ENCODE assay signal across 32 mouse cellular contexts in the genomic region with DNA sequence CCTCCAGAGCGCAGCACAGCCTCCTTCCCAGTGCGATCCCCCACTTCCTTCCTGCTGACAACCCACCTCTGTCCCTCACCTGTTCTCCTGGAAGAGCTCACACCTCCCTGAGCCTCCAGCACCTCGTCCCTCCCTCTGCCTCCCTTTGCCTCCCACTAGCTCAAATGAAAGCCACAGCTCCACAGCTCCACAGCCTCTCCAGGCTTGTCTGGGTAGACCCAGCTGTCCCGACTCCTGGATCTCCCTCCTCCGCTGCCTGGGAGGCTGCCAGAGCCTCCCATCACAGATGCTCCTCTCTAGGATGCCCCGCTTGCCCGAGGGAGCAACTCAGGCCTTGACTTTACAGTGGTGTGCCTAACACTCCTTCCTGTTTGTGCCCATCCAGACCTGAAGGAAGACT. TPM values are rescaled to one million over a fixed set of nuclear protein-coding genes. Genes with fewer than 3 reads are reported as not detected.
DNase-seq lines count a peak whose midpoint lies in the region; ATAC-seq and TF ChIP-seq lines count a peak whose summit lies in the region.
"Had no signal": no experiment of that assay in that cellular context is flagged by ENCODE, and none has a peak within 500 bp of the region (broad histone marks: within the 10 kb centered on the region; RNA-seq: fewer than 3 reads in every experiment).

No protein-coding gene starts in this region.

- H3K9ac ChIP-seq in hindbrain, embryonic 12.5 days, result no peak overlapping the region
- H3K9ac ChIP-seq: hindbrain, embryonic 15.5 days; limb, embryonic 15.5 days; liver, embryonic 14.5 days had no signal

- H3K27ac ChIP-seq in hindbrain, embryonic 10.5 days, result peak overlapping the region; percentile 37; the same call in 1 of the 2 replicates
- no peak overlapping the region for H3K27ac ChIP-seq in hindbrain, embryonic 12.5 days
- H3K27ac ChIP-seq in olfactory bulb, adult 2 months (ENCODE audit: insufficient read depth, low read depth, low read length), result peak overlapping the region; percentile 17; the same call in 1 of the 2 replicates
- H3K27ac ChIP-seq: gastrocnemius, adult 2 months; hindbrain, embryonic 15.5 days; limb, embryonic 10.5 days; limb, embryonic 15.5 days; liver, embryonic 14.5 days; macrophage had no signal

- ATAC-seq in hindbrain, embryonic 12.5 days (ENCODE audit: low FRiP score), result no peak
- ATAC-seq in megakaryocyte-erythroid progenitor cell, adult 5-6 weeks (replicated peaks; ENCODE audit: low FRiP score, low TSS enrichment, poor library complexity, severe bottlenecking), result no peak
- ATAC-seq: forebrain, embryonic 14.5 days; inflammation-experienced regulatory T-cells, adult 6 months had no signal

- no peak for TF ChIP-seq POLR2A in olfactory bulb, adult 2 months (IDR thresholded peaks at IDR 0.05; ENCODE audit: insufficient read depth, low read depth, low read length)

- H3K4me2 ChIP-seq in hindbrain, embryonic 12.5 days (replicated peaks), result no peak overlapping the region
- H3K4me2 ChIP-seq: heart, embryonic 11.5 days; hindbrain, embryonic 15.5 days; limb, embryonic 15.5 days had no signal

- H3K27me3 ChIP-seq in hindbrain, embryonic 10.5 days (ENCODE audit: insufficient read depth, poor library complexity, severe bottlenecking), result no peaks in the 10 kb centered on the region; the same call in 1 of the 2 replicates
- no peaks in the 10 kb centered on the region for H3K27me3 ChIP-seq in hindbrain, embryonic 12.5 days
- H3K27me3 ChIP-seq: hindbrain, embryonic 15.5 days; limb, embryonic 15.5 days had no signal

- WGBS in hindbrain, embryonic 10.5 days, result 70% methylated on average over 7 of the region's 7 CpGs
- 77% methylated on average over 7 of the region's 7 CpGs for WGBS in hindbrain, embryonic 12.5 days
- 47% methylated on average over 7 of the region's 7 CpGs for WGBS in olfactory bulb, adult 2 months

- intact Hi-C loops in left cerebral cortex, postnatal 4 days (cut with DNase I), result no loop called here
- intact Hi-C loops in left cerebral cortex, postnatal 10 days (cut with DNase I), result no loop called here

- no peaks in the 10 kb centered on the region for H3K9me3 ChIP-seq in hindbrain, embryonic 10.5 days
- no peaks in the 10 kb centered on the region for H3K9me3 ChIP-seq in hindbrain, embryonic 12.5 days (replicated peaks)
- H3K9me3 ChIP-seq: hindbrain, embryonic 15.5 days; limb, embryonic 10.5 days; limb, embryonic 15.5 days had no signal

- H3K36me3 ChIP-seq in hindbrain, embryonic 10.5 days, result peaks cover 15% of the 10 kb centered on the region; the same call in 1 of the 2 replicates
- peaks cover 6% of the 10 kb centered on the region; the same call in 1 of the 2 replicates for H3K36me3 ChIP-seq in hindbrain, embryonic 12.5 days
- H3K36me3 ChIP-seq: hindbrain, embryonic 15.5 days had no signal

- no peak overlapping the region for H3K4me3 ChIP-seq in hindbrain, embryonic 10.5 days
- H3K4me3 ChIP-seq in hindbrain, embryonic 12.5 days, result no peak overlapping the region
- no peak overlapping the region for H3K4me3 ChIP-seq in olfactory bulb, adult 2 months (ENCODE audit: insufficient read depth, low read depth, low read length)
- H3K4me3 ChIP-seq: gastrocnemius, adult 2 months; hindbrain, embryonic 15.5 days; limb, embryonic 10.5 days; limb, embryonic 15.5 days had no signal

- TF ChIP-seq CTCF in olfactory bulb, adult 2 months (IDR thresholded peaks at IDR 0.05; ENCODE audit: insufficient read depth, low read depth, low read length), result no peak

- peaks cover 26% of the 10 kb centered on the region for H3K4me1 ChIP-seq in hindbrain, embryonic 10.5 days (replicated peaks)
- peaks cover 12% of the 10 kb centered on the region for H3K4me1 ChIP-seq in hindbrain, embryonic 12.5 days
- H3K4me1 ChIP-seq in olfactory bulb, adult 2 months (ENCODE audit: control insufficient read depth, insufficient read depth, low read length), result peaks cover 14% of the 10 kb centered on the region
- H3K4me1 ChIP-seq: limb, embryonic 15.5 days had no signal

- DNase-seq in hindbrain, embryonic 10.5 days (ENCODE audit: low spot score), result no peak
- DNase-seq in left cerebral cortex, postnatal 4 days, result peak; percentile 67
- no peak for DNase-seq in left cerebral cortex, postnatal 10 days (ENCODE audit: extremely low spot score in 1 of 2, low spot score in 2 of 2)
- peak; percentile 51 for DNase-seq in testis, postnatal 14 days (ENCODE audit: low spot score)
- DNase-seq in testis, postnatal 10 days (ENCODE audit: low spot score), result no peak
- DNase-seq: adrenal gland, adult 8-10 months; cerebellum, adult 9-10 months; cerebellum, postnatal 36 days; embryo, embryonic 11 days; gastrocnemius, adult 2 months; gastrocnemius, postnatal 36 days; heart, adult 18-20 months; heart, postnatal 4 days; kidney, adult 11 months; kidney, postnatal 25 days; lung, adult 2 months; lung, postnatal 10 days; midbrain, embryonic 14.5 days; right cerebral cortex, postnatal 14 days; thymus, postnatal 4 days had no signal

RNA-seq across cellular contexts. Expression of a gene that starts 29.0 kb away (rescaled TPM):
- polyA plus RNA-seq in hindbrain, embryonic 10.5 days (2016; fragmentation: Nextera tagmentation; extraction: Ambion mirVana), result 7.9 and 9.5 TPM in 2 replicates
- polyA plus RNA-seq in hindbrain, embryonic 12.5 days (2016; fragmentation: Nextera tagmentation; extraction: Ambion mirVana), result 9.2 and 10.7 TPM in 2 replicates
- total RNA-seq in left cerebral cortex, postnatal 4 days (2021), result 10 to 100 TPM; 12.7 to 14.1 TPM
- total RNA-seq in left cerebral cortex, postnatal 10 days (2021), result 10 to 100 TPM; 11.3 to 12.9 TPM
- polyA plus RNA-seq in olfactory bulb, adult 2 months (2012; ENCODE audit: insufficient read depth, insufficient read length, low replicate concordance, missing spikeins), result not detected in 2 replicates
- total RNA-seq in megakaryocyte-erythroid progenitor cell, adult 5-6 weeks (2014; fragmentation: Nextera tagmentation), result 27.7 and 41.0 TPM in 2 replicates
- 18.2 and 24.1 TPM in 2 replicates for total RNA-seq in megakaryocyte-erythroid progenitor cell, adult 5-6 weeks (2017)

RNA-seq across cellular contexts. Expression of a gene that starts 41.4 kb away (rescaled TPM):
- 0.25 and 0.63 TPM in 2 replicates for polyA plus RNA-seq in hindbrain, embryonic 10.5 days (2016; fragmentation: Nextera tagmentation; extraction: Ambion mirVana)
- 1.2 and 1.7 TPM in 2 replicates for polyA plus RNA-seq in hindbrain, embryonic 12.5 days (2016; fragmentation: Nextera tagmentation; extraction: Ambion mirVana)
- total RNA-seq in left cerebral cortex, postnatal 4 days (2021), result 1 to 10 TPM; 3.9 to 4.1 TPM
- total RNA-seq in left cerebral cortex, postnatal 10 days (2021), result 10 to 100 TPM; 29.6 to 31.2 TPM
- not detected in 2 replicates for polyA plus RNA-seq in olfactory bulb, adult 2 months (2012; ENCODE audit: insufficient read depth, insufficient read length, low replicate concordance, missing spikeins)
- not detected in 2 replicates for total RNA-seq in megakaryocyte-erythroid progenitor cell, adult 5-6 weeks (2014; fragmentation: Nextera tagmentation)
- total RNA-seq in megakaryocyte-erythroid progenitor cell, adult 5-6 weeks (2017), result not detected in 2 replicates
- total RNA-seq: monocyte, adult 5-6 weeks had no signal

RNA-seq across cellular contexts. Expression of a gene that starts 43.0 kb away (rescaled TPM):
- 2,849 and 3,914 TPM in 2 replicates for polyA plus RNA-seq in hindbrain, embryonic 10.5 days (2016; fragmentation: Nextera tagmentation; extraction: Ambion mirVana)
- 4,582 and 4,772 TPM in 2 replicates for polyA plus RNA-seq in hindbrain, embryonic 12.5 days (2016; fragmentation: Nextera tagmentation; extraction: Ambion mirVana)
- 1,000 to 10,000 TPM; 3,425 to 3,590 TPM for total RNA-seq in left cerebral cortex, postnatal 4 days (2021)
- total RNA-seq in left cerebral cortex, postnatal 10 days (2021), result 1,000 to 10,000 TPM; 1,910 to 2,141 TPM
- polyA plus RNA-seq in olfactory bulb, adult 2 months (2012; ENCODE audit: insufficient read depth, insufficient read length, low replicate concordance, missing spikeins), result 402 and 593 TPM in 2 replicates
- 600 and 836 TPM in 2 replicates for total RNA-seq in megakaryocyte-erythroid progenitor cell, adult 5-6 weeks (2014; fragmentation: Nextera tagmentation)
- total RNA-seq in megakaryocyte-erythroid progenitor cell, adult 5-6 weeks (2017), result 1,250 and 1,264 TPM in 2 replicates

Comparison
In these comparisons a context has a peak if more than half of its experiments do, and no peak if none do; other contexts are left out.
1. DNase-seq: peak in left cerebral cortex, postnatal 4 days (single experiment) and testis, postnatal 14 days (single experiment); none in hindbrain, embryonic 10.5 days (single experiment), left cerebral cortex, postnatal 10 days (0 of 2) and testis, postnatal 10 days (single experiment).
2. RNA of a gene that starts 41.4 kb away (total RNA-seq): 29.6 to 31.2 TPM in left cerebral cortex, postnatal 10 days; 3.9 to 4.1 TPM in left cerebral cortex, postnatal 4 days and not detected in megakaryocyte-erythroid progenitor cell, adult 5-6 weeks; every median in the first group is over 4 times any median in the second.